Mouse (Mus musculus): ENCODE results near the gene Wdr54. TPM values are rescaled to one million over a fixed set of nuclear protein-coding genes. Genes with fewer than 3 reads are reported as not detected.
A peak's percentile ranks its signal among the peaks of the same experiment; 100 is the strongest.

Wdr54 gene
- polyA plus RNA-seq, 1 experiment from 2014 or later: 19.3 TPM

- Histone ChIP-seq H3K27me3 (no peaks in the 10 kb centered on the region), H3K4me2 (no peak overlapping the region), H3K36me3 (no peaks in the 10 kb centered on the region), H3K4me3 (no peak overlapping the region), H3K9me3 (no peaks in the 10 kb centered on the region), H3K27ac (replicated peaks) (no peak overlapping the region), H3K4me1 (replicated peaks) (peaks cover 16% of the 10 kb centered on the region), H3K9ac (no peak overlapping the region)
- no peak for ATAC-seq (ENCODE audit: low FRiP score, low read depth)
- 79% methylated on average over 5 of the region's 5 CpGs for WGBS
Observed at GRCm38 (mm10) chr6:83153485-83153884, 2.7 kb downstream of the Wdr54 start.

GRCm38 (mm10) chr6:83153038-83153437 lies 3.2 kb downstream of the Wdr54 start:
- H3K4me2 ChIP-seq: no peak overlapping the region
- no peak overlapping the region for H3K27ac ChIP-seq (replicated peaks)
- H3K4me3 ChIP-seq: no peak overlapping the region
- H3K9me3 ChIP-seq: no peaks in the 10 kb centered on the region
- no peaks in the 10 kb centered on the region for H3K27me3 ChIP-seq
- ATAC-seq (ENCODE audit: low FRiP score, low read depth): no peak
- 88% methylated on average over 12 of the region's 12 CpGs for WGBS
- H3K9ac ChIP-seq: no peak overlapping the region
- H3K36me3 ChIP-seq: no peaks in the 10 kb centered on the region
- H3K4me1 ChIP-seq (replicated peaks): peaks cover 16% of the 10 kb centered on the region

- no peak overlapping the region for H3K27ac ChIP-seq (replicated peaks)
- H3K9me3 ChIP-seq: no peaks in the 10 kb centered on the region
- WGBS: 30% methylated on average over 8 of the region's 8 CpGs
- H3K27me3 ChIP-seq: no peaks in the 10 kb centered on the region
- no peak overlapping the region for H3K4me2 ChIP-seq
- H3K9ac ChIP-seq: no peak overlapping the region
- no peak for ATAC-seq (ENCODE audit: low FRiP score, low read depth)
- H3K4me1 ChIP-seq (replicated peaks): peaks cover 16% of the 10 kb centered on the region
- no peaks in the 10 kb centered on the region for H3K36me3 ChIP-seq
- no peak overlapping the region for H3K4me3 ChIP-seq
Observed at GRCm38 (mm10) chr6:83151721-83152120, 4.5 kb downstream of the Wdr54 start.

GRCm38 (mm10) chr6:83147280-83147679 lies 8.9 kb downstream of the Wdr54 start:
- H3K27ac ChIP-seq (replicated peaks): no peak overlapping the region
- H3K4me1 ChIP-seq (replicated peaks): peaks cover 9% of the 10 kb centered on the region
- WGBS: 58% methylated on average over 7 of the region's 7 CpGs

GRCm38 (mm10) chr6:83145805-83146204 lies 10.4 kb downstream of the Wdr54 start:
- no peak for ATAC-seq (ENCODE audit: low FRiP score, low read depth)
- Histone ChIP-seq H3K36me3 (no peaks in the 10 kb centered on the region), H3K4me1 (replicated peaks) (peaks cover 16% of the 10 kb centered on the region), H3K27me3 (no peaks in the 10 kb centered on the region), H3K9ac (no peak overlapping the region), H3K9me3 (no peaks in the 10 kb centered on the region), H3K27ac (replicated peaks) (no peak overlapping the region), H3K4me2 (no peak overlapping the region), H3K4me3 (no peak overlapping the region)
- 79% methylated on average over 9 of the region's 9 CpGs for WGBS

More at GRCm38 (mm10) chr6:83147280-83147679, 8.9 kb downstream of the Wdr54 start:
- Histone ChIP-seq H3K4me3 (no peak overlapping the region), H3K4me2 (no peak overlapping the region), H3K9ac (no peak overlapping the region), H3K27me3 (no peaks in the 10 kb centered on the region), H3K36me3 (no peaks in the 10 kb centered on the region), H3K9me3 (no peaks in the 10 kb centered on the region)
- no peak for ATAC-seq (ENCODE audit: low FRiP score, low read depth)

GRCm38 (mm10) chr6:83145209-83145608 lies 11.0 kb downstream of the Wdr54 start:
- H3K4me1 ChIP-seq (replicated peaks): peaks cover 16% of the 10 kb centered on the region
- ATAC-seq (ENCODE audit: low FRiP score, low read depth): no peak
- no peaks in the 10 kb centered on the region for H3K27me3 ChIP-seq
- no peaks in the 10 kb centered on the region for H3K9me3 ChIP-seq
- no peak overlapping the region for H3K4me3 ChIP-seq
- no peak overlapping the region for H3K9ac ChIP-seq
- no peak overlapping the region for H3K27ac ChIP-seq (replicated peaks)
- 86% methylated on average over 2 of the region's 2 CpGs for WGBS
- no peak overlapping the region for H3K4me2 ChIP-seq
- no peaks in the 10 kb centered on the region for H3K36me3 ChIP-seq

- Histone ChIP-seq H3K4me3 (no peak overlapping the region; the same call in none of the 2 replicates), H3K9ac (0 out of 2 replicates have a peak overlapping the region, but pooled peaks have one; percentile 57)
Observed at GRCm38 (mm10) chr6:83142886-83143285, 13.3 kb downstream of the Wdr54 start.

GRCm38 (mm10) chr6:83142211-83142731 lies 13.9 kb downstream of the Wdr54 start:
- no peaks in the 10 kb centered on the region for H3K27me3 ChIP-seq
- H3K9ac ChIP-seq: peak overlapping the region; percentile 57
- WGBS: 3% methylated on average over 41 of the region's 41 CpGs
- H3K27ac ChIP-seq (replicated peaks): peak overlapping the region; percentile 30; the same call in 1 of the 2 replicates
- H3K36me3 ChIP-seq: no peaks in the 10 kb centered on the region
- peak overlapping the region; percentile 38 for H3K4me3 ChIP-seq
- H3K4me2 ChIP-seq: peak overlapping the region; percentile 84
- peaks cover 33% of the 10 kb centered on the region for H3K4me1 ChIP-seq (replicated peaks)
- ATAC-seq (ENCODE audit: low FRiP score, low read depth): 0 out of 2 replicates have a peak, but pooled peaks have one; percentile 31
- no peaks in the 10 kb centered on the region for H3K9me3 ChIP-seq

More at GRCm38 (mm10) chr6:83142886-83143285, 13.3 kb downstream of the Wdr54 start:
- Histone ChIP-seq H3K9me3 (no peaks in the 10 kb centered on the region), H3K36me3 (no peaks in the 10 kb centered on the region), H3K4me2 (peak overlapping the region; percentile 84), H3K4me1 (replicated peaks) (peaks cover 26% of the 10 kb centered on the region), H3K27me3 (no peaks in the 10 kb centered on the region), H3K27ac (replicated peaks) (no peak overlapping the region)
- ATAC-seq (ENCODE audit: low FRiP score, low read depth): no peak
- WGBS: 41% methylated on average over 11 of the region's 11 CpGs

- Histone ChIP-seq H3K4me1 (replicated peaks) (peaks cover 39% of the 10 kb centered on the region), H3K4me3 (peak overlapping the region; percentile 38), H3K36me3 (no peaks in the 10 kb centered on the region), H3K27ac (replicated peaks) (no peak overlapping the region), H3K27me3 (0 out of 2 replicates have a peak, but pooled peaks cover 4% of the 10 kb centered on the region), H3K9ac (no peak overlapping the region), H3K4me2 (peak overlapping the region; percentile 84), H3K9me3 (no peaks in the 10 kb centered on the region)
- ATAC-seq (ENCODE audit: low FRiP score, low read depth): no peak
- 36% methylated on average over 4 of the region's 4 CpGs for WGBS
Observed at GRCm38 (mm10) chr6:83141636-83142035, 14.6 kb downstream of the Wdr54 start.

GRCm38 (mm10) chr6:83140044-83140443 lies 16.2 kb downstream of the Wdr54 start:
- Histone ChIP-seq H3K27ac (replicated peaks) (no peak overlapping the region), H3K27me3 (peaks cover 16% of the 10 kb centered on the region), H3K36me3 (no peaks in the 10 kb centered on the region), H3K4me3 (no peak overlapping the region), H3K9ac (no peak overlapping the region), H3K9me3 (no peaks in the 10 kb centered on the region), H3K4me1 (replicated peaks) (peaks cover 48% of the 10 kb centered on the region), H3K4me2 (no peak overlapping the region)
- 78% methylated on average over 8 of the region's 8 CpGs for WGBS
- ATAC-seq (ENCODE audit: low FRiP score, low read depth): no peak

GRCm38 (mm10) chr6:83138056-83138455 lies 18.1 kb downstream of the Wdr54 start:
- H3K27me3 ChIP-seq: peaks cover 19% of the 10 kb centered on the region
- H3K4me2 ChIP-seq: peak overlapping the region; percentile 52
- ATAC-seq (ENCODE audit: low FRiP score, low read depth): peak; percentile 7; the same call in 1 of the 2 replicates
- no peaks in the 10 kb centered on the region for H3K36me3 ChIP-seq
- H3K9me3 ChIP-seq: no peaks in the 10 kb centered on the region
- WGBS: 2% methylated on average over 11 of the region's 11 CpGs
- peak overlapping the region; percentile 89 for H3K27ac ChIP-seq (replicated peaks)
- peaks cover 47% of the 10 kb centered on the region for H3K4me1 ChIP-seq (replicated peaks)
- peak overlapping the region; percentile 31 for H3K9ac ChIP-seq
- peak overlapping the region; percentile 34 for H3K4me3 ChIP-seq

- no peaks in the 10 kb centered on the region for H3K9me3 ChIP-seq
- peak overlapping the region; percentile 89 for H3K27ac ChIP-seq (replicated peaks)
- H3K4me1 ChIP-seq (replicated peaks): peaks cover 42% of the 10 kb centered on the region
- H3K27me3 ChIP-seq: peaks cover 19% of the 10 kb centered on the region
- peak; percentile 6; the same call in 1 of the 2 replicates for ATAC-seq (ENCODE audit: low FRiP score, low read depth)
- WGBS: 1% methylated on average over 12 of the region's 12 CpGs
- H3K4me2 ChIP-seq: peak overlapping the region; percentile 52
- H3K36me3 ChIP-seq: no peaks in the 10 kb centered on the region
- peak overlapping the region; percentile 31 for H3K9ac ChIP-seq
- peak overlapping the region; percentile 34 for H3K4me3 ChIP-seq
Observed at GRCm38 (mm10) chr6:83137576-83137950, 18.6 kb downstream of the Wdr54 start.
